ENCODE assay signal across 8 mouse cellular contexts in the genomic region with DNA sequence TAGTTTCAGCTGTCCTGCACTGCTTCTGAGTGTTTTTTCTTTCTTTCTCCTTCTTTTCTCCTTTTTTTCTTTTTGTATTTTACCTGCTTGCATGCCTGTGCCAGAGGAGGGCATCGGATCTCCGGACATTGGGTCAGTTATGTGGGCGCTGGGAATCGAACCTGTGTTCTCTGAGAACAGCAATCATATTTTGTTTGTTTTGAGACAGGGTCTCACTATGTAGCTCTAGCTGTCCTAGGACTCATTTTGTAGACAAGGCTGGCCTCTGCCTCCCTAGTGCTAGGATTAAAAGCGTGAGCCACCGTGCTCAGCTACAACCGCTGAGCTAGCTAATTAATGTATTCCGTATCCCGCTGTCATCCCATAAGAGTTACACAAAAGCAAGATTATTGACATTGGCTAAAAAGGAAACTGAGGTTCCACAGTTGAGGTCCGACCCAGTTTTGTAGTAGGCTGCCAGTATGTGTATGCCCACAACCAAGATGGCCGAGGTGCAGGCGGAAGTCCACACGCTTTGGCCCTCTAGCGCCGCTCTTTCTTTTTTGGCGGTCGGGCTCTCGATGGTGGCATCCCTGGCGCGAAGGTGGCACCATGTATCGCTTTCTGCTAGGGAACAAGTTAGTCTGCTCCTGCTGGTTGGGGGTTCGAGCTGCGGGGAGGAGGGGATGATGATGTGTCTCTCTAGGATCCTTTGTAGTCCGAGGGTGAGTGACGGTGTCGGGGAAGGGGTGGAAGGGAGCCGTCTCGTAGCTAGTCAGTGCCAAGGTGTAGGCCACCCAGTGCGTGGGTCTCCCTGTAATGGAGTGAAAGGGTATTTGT. TPM values are rescaled to one million over a fixed set of nuclear protein-coding genes. Genes with fewer than 3 reads are reported as not detected.
DNase-seq lines count a peak whose midpoint lies in the region; ATAC-seq and TF ChIP-seq lines count a peak whose summit lies in the region.

No protein-coding gene starts in this region.

- H3K4me3 ChIP-seq in bone marrow macrophage, adult 2 months (ENCODE audit: insufficient read depth, low read length): peak overlapping the region; percentile 81
- H3K4me3 ChIP-seq in embryonic fibroblast, embryonic 13.5 days (ENCODE audit: insufficient read depth, low read length): peak overlapping the region; percentile 71
- H3K4me3 ChIP-seq in heart, embryonic 10.5 days: peak overlapping the region; percentile 92
- H3K4me3 ChIP-seq in kidney, embryonic 14.5 days (ENCODE audit: low read length): peak overlapping the region; percentile 93
- H3K4me3 ChIP-seq in limb, embryonic 14.5 days (replicated peaks; ENCODE audit: low read length): peak overlapping the region; percentile 66
- peak overlapping the region; percentile 65 for H3K4me3 ChIP-seq in midbrain, embryonic 15.5 days

- peak overlapping the region; percentile 89 for H3K27ac ChIP-seq in bone marrow macrophage, adult 2 months (ENCODE audit: insufficient read depth, low read depth, low read length)
- peak overlapping the region; percentile 82 for H3K27ac ChIP-seq in embryonic fibroblast, embryonic 13.5 days (ENCODE audit: insufficient read depth, low read length)
- H3K27ac ChIP-seq in heart, embryonic 10.5 days: peak overlapping the region; percentile 97
- H3K27ac ChIP-seq in kidney, embryonic 14.5 days (ENCODE audit: low read depth, low read length): peak overlapping the region; percentile 76
- peak overlapping the region; percentile 91 for H3K27ac ChIP-seq in limb, embryonic 14.5 days (replicated peaks; ENCODE audit: low read depth, low read length)
- H3K27ac ChIP-seq in midbrain, embryonic 15.5 days: peak overlapping the region; percentile 84

- H3K4me2 ChIP-seq in kidney, embryonic 14.5 days (replicated peaks; ENCODE audit: low read depth, low read length): peak overlapping the region; percentile 83
- H3K4me2 ChIP-seq in limb, embryonic 14.5 days (replicated peaks; ENCODE audit: low read depth, low read length, severe bottlenecking): peak overlapping the region; percentile 81
- H3K4me2 ChIP-seq in midbrain, embryonic 15.5 days: peak overlapping the region; percentile 73

- H3K4me1 ChIP-seq in bone marrow macrophage, adult 2 months (ENCODE audit: control insufficient read depth, insufficient read depth, low read length): peaks cover 14% of the 10 kb centered on the region
- no peaks in the 10 kb centered on the region for H3K4me1 ChIP-seq in embryonic fibroblast, embryonic 13.5 days (ENCODE audit: control insufficient read depth, insufficient read depth, low read length)
- peaks cover 28% of the 10 kb centered on the region for H3K4me1 ChIP-seq in heart, embryonic 10.5 days
- H3K4me1 ChIP-seq in kidney, embryonic 14.5 days (ENCODE audit: control insufficient read depth, insufficient read depth, low read length): peaks cover 13% of the 10 kb centered on the region; the same call in 1 of the 2 replicates
- peaks cover 26% of the 10 kb centered on the region for H3K4me1 ChIP-seq in limb, embryonic 14.5 days (ENCODE audit: control insufficient read depth, insufficient read depth, low read length)
- peaks cover 52% of the 10 kb centered on the region for H3K4me1 ChIP-seq in midbrain, embryonic 15.5 days

- peak; percentile 21 for ATAC-seq in kidney, embryonic 14.5 days (ENCODE audit: low FRiP score, low TSS enrichment)
- peak; percentile 18; the same call in 1 of the 2 replicates for ATAC-seq in limb, embryonic 14.5 days (ENCODE audit: low FRiP score, low read depth)
- peak; percentile 74 for ATAC-seq in midbrain, embryonic 15.5 days (replicated peaks)

- TF ChIP-seq CTCF in bone marrow macrophage, adult 2 months (IDR thresholded peaks at IDR 0.05; ENCODE audit: low read depth, low read length): no peak
- no peak for TF ChIP-seq CTCF in embryonic fibroblast, embryonic 13.5 days (IDR thresholded peaks at IDR 0.05; ENCODE audit: borderline replicate concordance, insufficient read depth, low read length)

- peak; percentile 94 for DNase-seq in 3T3-L1 (ENCODE audit: low read depth, low spot score)
- peak; percentile 94 for DNase-seq in heart, embryonic 10.5 days (ENCODE audit: low spot score)
- peak; percentile 83 for DNase-seq in limb, embryonic 14.5 days (ENCODE audit: low spot score)
- peak; percentile 71 to 73 for DNase-seq in spleen, adult 18-20 months

- peaks cover 8% of the 10 kb centered on the region for H3K36me3 ChIP-seq in heart, embryonic 10.5 days
- H3K36me3 ChIP-seq in kidney, embryonic 14.5 days (ENCODE audit: control insufficient read depth, insufficient read depth, low read length): peaks cover 6% of the 10 kb centered on the region; the same call in 1 of the 2 replicates
- H3K36me3 ChIP-seq in limb, embryonic 14.5 days (ENCODE audit: control insufficient read depth, insufficient read depth, low read length): peaks cover 11% of the 10 kb centered on the region; the same call in 1 of the 2 replicates
- H3K36me3 ChIP-seq in midbrain, embryonic 15.5 days (replicated peaks): no peaks in the 10 kb centered on the region

- peak overlapping the region; percentile 76 for H3K9ac ChIP-seq in kidney, embryonic 14.5 days (ENCODE audit: low read depth, low read length)
- H3K9ac ChIP-seq in limb, embryonic 14.5 days (ENCODE audit: low read depth, low read length, severe bottlenecking): peak overlapping the region; percentile 70
- H3K9ac ChIP-seq in midbrain, embryonic 15.5 days: peak overlapping the region; percentile 67

- no peaks in the 10 kb centered on the region for H3K9me3 ChIP-seq in heart, embryonic 10.5 days
- H3K9me3 ChIP-seq in kidney, embryonic 14.5 days (ENCODE audit: control insufficient read depth, low read length): no peaks in the 10 kb centered on the region
- no peaks in the 10 kb centered on the region for H3K9me3 ChIP-seq in limb, embryonic 14.5 days (ENCODE audit: control insufficient read depth, low read length)
- H3K9me3 ChIP-seq in midbrain, embryonic 15.5 days: no peaks in the 10 kb centered on the region

- H3K27me3 ChIP-seq in heart, embryonic 10.5 days (ENCODE audit: insufficient read depth, poor library complexity, severe bottlenecking): no peaks in the 10 kb centered on the region
- no peaks in the 10 kb centered on the region for H3K27me3 ChIP-seq in kidney, embryonic 14.5 days (ENCODE audit: control insufficient read depth, insufficient read depth, low read length)
- H3K27me3 ChIP-seq in limb, embryonic 14.5 days (ENCODE audit: control insufficient read depth, insufficient read depth, low read length): no peaks in the 10 kb centered on the region
- no peaks in the 10 kb centered on the region; the same call in 1 of the 2 replicates for H3K27me3 ChIP-seq in midbrain, embryonic 15.5 days (replicated peaks)

- under 1% methylated on average over 29 of the region's 29 CpGs for WGBS in heart, embryonic 10.5 days
- under 1% methylated on average over 29 of the region's 29 CpGs for WGBS in kidney, embryonic 14.5 days
- WGBS in limb, embryonic 14.5 days: under 1% methylated on average over 29 of the region's 29 CpGs
- under 1% methylated on average over 29 of the region's 29 CpGs for WGBS in midbrain, embryonic 15.5 days

- TF ChIP-seq POLR2A in bone marrow macrophage, adult 2 months (IDR thresholded peaks at IDR 0.05; ENCODE audit: borderline replicate concordance, low read depth, low read length): no peak
- peak; percentile 60 for TF ChIP-seq POLR2A in embryonic fibroblast, embryonic 13.5 days (IDR thresholded peaks at IDR 0.05; ENCODE audit: low read depth, low read length)
- peak; percentile 70; the same call in 1 of the 2 replicates for TF ChIP-seq POLR2A in limb, embryonic 14.5 days (IDR thresholded peaks at IDR 0.05; ENCODE audit: borderline replicate concordance, extremely low read depth, insufficient read depth, insufficient read length)

RNA-seq across cellular contexts. Expression of a gene that starts 2.1 kb away (rescaled TPM):
- 23.3 and 24.7 TPM in 2 replicates for polyA plus RNA-seq in bone marrow macrophage, adult 2 months (2012; ENCODE audit: insufficient read depth, insufficient read length, missing spikeins)
- polyA plus RNA-seq in embryonic fibroblast, embryonic 13.5 days (2011; ENCODE audit: insufficient read length, low read depth, missing spikeins): 38.2 and 38.6 TPM in 2 replicates
- polyA plus RNA-seq in heart, embryonic 10.5 days (2016; fragmentation: Nextera tagmentation; extraction: Ambion mirVana): 71.6 and 103 TPM in 2 replicates
- polyA plus RNA-seq in kidney, embryonic 14.5 days (2014; fragmentation: Nextera tagmentation; extraction: Ambion mirVana): 81.9 and 88.9 TPM in 2 replicates
- polyA plus RNA-seq in limb, embryonic 14.5 days (2012; rRNA removed): 33.3 and 38.2 TPM in 2 replicates
- polyA plus RNA-seq in limb, embryonic 14.5 days (2014; fragmentation: Nextera tagmentation; extraction: Ambion mirVana): 66.0 and 70.1 TPM in 2 replicates
- 16.9 and 17.8 TPM in 2 replicates for polyA plus RNA-seq in midbrain, embryonic 15.5 days (2015; fragmentation: Nextera tagmentation; extraction: Ambion mirVana)

RNA-seq across cellular contexts. Expression of a gene that starts 21.3 kb away (rescaled TPM):
- 46.8 and 58.4 TPM in 2 replicates for polyA plus RNA-seq in bone marrow macrophage, adult 2 months (2012; ENCODE audit: insufficient read depth, insufficient read length, missing spikeins)
- polyA plus RNA-seq in embryonic fibroblast, embryonic 13.5 days (2011; ENCODE audit: insufficient read length, low read depth, missing spikeins): 80.2 and 86.7 TPM in 2 replicates
- polyA plus RNA-seq in heart, embryonic 10.5 days (2016; fragmentation: Nextera tagmentation; extraction: Ambion mirVana): 59.8 and 64.6 TPM in 2 replicates
- 65.4 and 82.3 TPM in 2 replicates for polyA plus RNA-seq in kidney, embryonic 14.5 days (2014; fragmentation: Nextera tagmentation; extraction: Ambion mirVana)
- polyA plus RNA-seq in limb, embryonic 14.5 days (2012; rRNA removed): 144 and 158 TPM in 2 replicates
- 71.0 and 71.7 TPM in 2 replicates for polyA plus RNA-seq in limb, embryonic 14.5 days (2014; fragmentation: Nextera tagmentation; extraction: Ambion mirVana)
- 63.3 and 66.7 TPM in 2 replicates for polyA plus RNA-seq in midbrain, embryonic 15.5 days (2015; fragmentation: Nextera tagmentation; extraction: Ambion mirVana)

RNA-seq across cellular contexts. Expression of a gene that starts 22.9 kb away (rescaled TPM):
- polyA plus RNA-seq in bone marrow macrophage, adult 2 months (2012; ENCODE audit: insufficient read depth, insufficient read length, missing spikeins): 30.8 and 35.2 TPM in 2 replicates
- 47.2 and 54.9 TPM in 2 replicates for polyA plus RNA-seq in embryonic fibroblast, embryonic 13.5 days (2011; ENCODE audit: insufficient read length, low read depth, missing spikeins)
- polyA plus RNA-seq in heart, embryonic 10.5 days (2016; fragmentation: Nextera tagmentation; extraction: Ambion mirVana): 22.2 and 25.0 TPM in 2 replicates
- polyA plus RNA-seq in kidney, embryonic 14.5 days (2014; fragmentation: Nextera tagmentation; extraction: Ambion mirVana): 28.1 and 33.1 TPM in 2 replicates
- polyA plus RNA-seq in limb, embryonic 14.5 days (2012; rRNA removed): 68.8 and 86.2 TPM in 2 replicates
- polyA plus RNA-seq in limb, embryonic 14.5 days (2014; fragmentation: Nextera tagmentation; extraction: Ambion mirVana): 18.5 and 19.8 TPM in 2 replicates
- 16.3 and 17.2 TPM in 2 replicates for polyA plus RNA-seq in midbrain, embryonic 15.5 days (2015; fragmentation: Nextera tagmentation; extraction: Ambion mirVana)

RNA-seq across cellular contexts. Expression of a gene that starts 36.5 kb away (rescaled TPM):
- polyA plus RNA-seq in bone marrow macrophage, adult 2 months (2012; ENCODE audit: insufficient read depth, insufficient read length, missing spikeins): 91.9 and 102 TPM in 2 replicates
- not detected in 2 replicates for polyA plus RNA-seq in embryonic fibroblast, embryonic 13.5 days (2011; ENCODE audit: insufficient read length, low read depth, missing spikeins)
- polyA plus RNA-seq in heart, embryonic 10.5 days (2016; fragmentation: Nextera tagmentation; extraction: Ambion mirVana): 18.5 and 19.3 TPM in 2 replicates
- polyA plus RNA-seq in kidney, embryonic 14.5 days (2014; fragmentation: Nextera tagmentation; extraction: Ambion mirVana): 6.3 and 8.9 TPM in 2 replicates
- polyA plus RNA-seq in limb, embryonic 14.5 days (2012; rRNA removed): 7.1 and 7.6 TPM in 2 replicates
- polyA plus RNA-seq in limb, embryonic 14.5 days (2014; fragmentation: Nextera tagmentation; extraction: Ambion mirVana): 5.6 and 6.2 TPM in 2 replicates
- 3.4 and 4.2 TPM in 2 replicates for polyA plus RNA-seq in midbrain, embryonic 15.5 days (2015; fragmentation: Nextera tagmentation; extraction: Ambion mirVana)

RNA-seq across cellular contexts. Expression of a gene that starts 58.0 kb away (rescaled TPM):
- 1.0 and 1.1 TPM in 2 replicates for polyA plus RNA-seq in bone marrow macrophage, adult 2 months (2012; ENCODE audit: insufficient read depth, insufficient read length, missing spikeins)
- 0.74 TPM in 1 of 2 replicates, not detected in the other for polyA plus RNA-seq in embryonic fibroblast, embryonic 13.5 days (2011; ENCODE audit: insufficient read length, low read depth, missing spikeins)
- polyA plus RNA-seq in heart, embryonic 10.5 days (2016; fragmentation: Nextera tagmentation; extraction: Ambion mirVana): 2.1 and 3.2 TPM in 2 replicates
- polyA plus RNA-seq in kidney, embryonic 14.5 days (2014; fragmentation: Nextera tagmentation; extraction: Ambion mirVana): 1.7 and 2.8 TPM in 2 replicates
- polyA plus RNA-seq in limb, embryonic 14.5 days (2012; rRNA removed): 4.3 and 4.8 TPM in 2 replicates
- 5.7 and 6.0 TPM in 2 replicates for polyA plus RNA-seq in limb, embryonic 14.5 days (2014; fragmentation: Nextera tagmentation; extraction: Ambion mirVana)
- polyA plus RNA-seq in midbrain, embryonic 15.5 days (2015; fragmentation: Nextera tagmentation; extraction: Ambion mirVana): 0.97 and 1.8 TPM in 2 replicates

Comparison
In these comparisons a context has a peak if more than half of its experiments do, and no peak if none do; other contexts are left out.
1. Peak in every context shown above with its lines: DNase-seq, ATAC-seq, H3K4me3 ChIP-seq and H3K27ac ChIP-seq.
2. ATAC-seq: peak in every context shown above with its lines; median percentile 74 in midbrain, embryonic 15.5 days; 21 in kidney, embryonic 14.5 days; 18 in limb, embryonic 14.5 days.